Mouse (Mus musculus) olfactory bulb, adult 2 months (tissue): Measurements from ENCODE around the gene Gm10198. TPM values are rescaled to one million over a fixed set of nuclear protein-coding genes. Genes with fewer than 3 reads are reported as not detected.

Experiments used
- H3K27ac ChIP-seq: fragments of 200-500 bp; 2 replicates; pipeline ENCODE4 v1.5.1; 2012; ENCODE audit warnings: low read depth, low read length; ENCODE audit not compliant: insufficient read depth
- H3K4me1 ChIP-seq: fragments of 200-500 bp; 2 replicates; pipeline ENCODE4 v1.6.1; 2012; ENCODE audit warnings: low read length; ENCODE audit not compliant: control insufficient read depth, insufficient read depth
- H3K4me3 ChIP-seq: fragments of 200-500 bp; 2 replicates; pipeline ENCODE4 v1.5.1; 2012; ENCODE audit warnings: mild to moderate bottlenecking, low read depth, low read length, moderate library complexity; ENCODE audit not compliant: insufficient read depth
- CTCF ChIP-seq: fragments of 200-500 bp; IDR thresholded peaks from 2 replicates; pipeline ENCODE4 v1.5.1; 2012; ENCODE audit warnings: low read depth, mild to moderate bottlenecking, low read length, moderate library complexity; ENCODE audit not compliant: insufficient read depth
- POLR2A ChIP-seq: fragments of 200-500 bp; IDR thresholded peaks from 2 replicates; pipeline ENCODE4 v1.6.1; 2012; ENCODE audit warnings: mild to moderate bottlenecking, low read depth, low read length, moderate library complexity; ENCODE audit not compliant: insufficient read depth
- WGBS: fragments of 180-500 bp; shearing (Covaris S2); methylation state at CpG from one replicate; pipeline ENCODE4 v1.1.7; 2018; 5-methylcytosine and 5-hydroxymethylcytosine counted together
- polyA plus RNA-seq: library from polyadenylated mRNA; stranded (reverse); fragments of >200 nt; gene quantifications from 2 replicates; pipeline ENCODE4 v1.2.4, GENCODE M21; 2012; ENCODE audit warnings: low replicate concordance; ENCODE audit not compliant: missing spikeins, insufficient read depth, insufficient read length

Gm10198 gene
- polyA plus RNA-seq, 1 experiment, result not detected

DNA sequence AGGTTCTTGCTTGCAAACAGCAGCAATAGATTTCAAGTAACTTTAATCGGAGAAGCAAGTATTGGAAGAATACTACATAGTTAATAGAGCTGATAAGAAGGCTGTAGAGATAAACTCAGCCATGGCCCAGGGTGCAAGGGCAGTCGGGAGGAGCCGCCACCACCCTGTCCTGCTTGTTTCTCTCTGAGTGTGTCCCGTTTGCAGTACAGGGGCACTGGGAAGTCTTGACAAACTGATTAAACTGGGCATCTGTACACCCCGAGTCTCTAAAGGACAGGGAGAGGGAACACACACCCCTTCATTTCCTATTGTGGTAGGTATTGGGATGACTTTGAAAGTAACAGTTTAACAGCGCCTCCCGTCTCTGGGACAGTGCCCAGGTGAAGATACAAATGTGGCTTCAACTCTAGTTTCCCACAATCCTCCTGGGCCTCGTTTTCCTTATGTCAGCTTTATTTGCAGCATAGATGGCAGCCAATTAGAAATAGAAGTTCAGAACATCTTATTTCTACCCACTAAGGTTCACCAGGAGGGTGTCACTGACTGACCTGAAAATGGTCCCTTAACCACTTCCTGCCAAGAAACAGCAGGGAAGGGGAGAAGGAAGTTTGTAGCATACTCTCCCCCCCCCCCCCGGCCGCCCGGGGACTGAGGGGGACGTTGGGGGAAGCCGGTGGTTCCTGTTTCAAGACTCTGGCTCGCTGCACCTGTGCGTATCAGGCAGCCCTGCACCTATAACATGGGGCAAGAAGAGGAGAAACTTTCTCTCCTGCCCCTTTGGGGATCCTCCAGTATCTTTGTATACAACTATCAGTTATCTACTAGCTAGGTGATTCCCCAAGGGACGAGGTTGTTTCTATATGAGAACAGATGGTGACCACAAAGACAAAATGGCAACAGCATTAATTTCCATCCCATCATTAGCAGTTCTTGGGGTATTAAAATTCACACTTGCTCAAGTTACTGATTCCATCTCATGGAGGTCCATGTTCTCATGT, 41.9 kb downstream of the Gm10198 start:
- 86% methylated on average over 16 of the region's 16 CpGs for WGBS
- H3K4me1 ChIP-seq, result no peaks in the 10 kb centered on the region
- H3K4me3 ChIP-seq, result no peak overlapping the region
- TF ChIP-seq POLR2A (no peak), CTCF (no peak)
- no peak overlapping the region for H3K27ac ChIP-seq

DNA sequence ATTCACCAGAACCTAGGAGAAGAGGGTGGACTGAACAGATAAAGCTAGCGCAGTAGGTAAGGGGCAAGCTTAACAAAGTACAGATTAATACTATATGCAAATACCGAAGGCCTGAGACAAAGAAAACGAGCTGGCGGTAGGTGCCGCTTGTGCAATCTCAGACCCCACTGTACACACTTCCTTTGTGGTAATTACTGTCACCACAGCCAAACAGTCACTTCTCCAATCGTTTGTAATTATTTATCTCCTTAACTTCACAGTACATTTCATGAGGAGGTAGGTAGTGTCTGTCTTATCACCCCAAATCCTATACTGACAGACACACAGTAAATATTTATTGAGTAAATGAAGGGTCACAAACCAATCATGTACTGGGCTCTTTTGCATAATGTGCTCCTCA, 47.7 kb downstream of the Gm10198 start:
- Histone ChIP-seq H3K27ac (no peak overlapping the region), H3K4me3 (no peak overlapping the region), H3K4me1 (no peaks in the 10 kb centered on the region)
- 80% methylated on average over 6 of the region's 6 CpGs for WGBS
- TF ChIP-seq POLR2A (no peak), CTCF (no peak)

Other genes with a start within 250 kb of the Gm10198 start
- not detected in 2 replicates for gene Gpbp1, start 102.7 kb upstream of the Gm10198 start, polyA plus RNA-seq
- not detected in 2 replicates for gene Gm49496, start 42.8 kb upstream of the Gm10198 start, polyA plus RNA-seq
- not detected in 2 replicates for gene Mier3, start 88.2 kb downstream of the Gm10198 start, polyA plus RNA-seq
- gene Map3k1, start 216.2 kb downstream of the Gm10198 start, polyA plus RNA-seq, result 135 TPM in 1 of 2 replicates, not detected in the other